Mouse (Mus musculus): ENCODE results near the gene Lrp1.

Lrp1 gene

GRCm38 (mm10) chr10:127544375-127544774 lies 76.6 kb downstream of the Lrp1 start:
- no peak for DNase-seq

GRCm38 (mm10) chr10:127543916-127544315 lies 77.0 kb downstream of the Lrp1 start:
- no peak for DNase-seq

- no peak for DNase-seq
Measured at GRCm38 (mm10) chr10:127542720-127543119, 78.2 kb downstream of the Lrp1 start.

- DNase-seq: no peak
Measured at GRCm38 (mm10) chr10:127542084-127542483, 78.9 kb downstream of the Lrp1 start.

- DNase-seq: no peak
Measured at GRCm38 (mm10) chr10:127541510-127541909, 79.4 kb downstream of the Lrp1 start.

GRCm38 (mm10) chr10:127537854-127538583 lies 82.9 kb downstream of the Lrp1 start:
- DNase-seq: peak; percentile 71

- peak; percentile 49 for DNase-seq
Measured at GRCm38 (mm10) chr10:127536586-127537314, 84.2 kb downstream of the Lrp1 start.

- DNase-seq: no peak
Measured at GRCm38 (mm10) chr10:127534929-127535384, 86.0 kb downstream of the Lrp1 start.

GRCm38 (mm10) chr10:127534036-127534928 lies 86.7 kb downstream of the Lrp1 start, which contains the start of gene Nxph4:
Gene Nxph4, minus strand, starts transcription at chr10:127534559.
- no peak for DNase-seq

GRCm38 (mm10) chr10:127531548-127531947 lies 89.4 kb downstream of the Lrp1 start:
- no peak for DNase-seq

- no peak for DNase-seq
Measured at GRCm38 (mm10) chr10:127530945-127531344, 90.0 kb downstream of the Lrp1 start.

- no peak for DNase-seq
Measured at GRCm38 (mm10) chr10:127527481-127527880, 93.5 kb downstream of the Lrp1 start.

- DNase-seq: no peak
Measured at GRCm38 (mm10) chr10:127526681-127527080, 94.3 kb downstream of the Lrp1 start.

- DNase-seq: peak; percentile 70
Measured at GRCm38 (mm10) chr10:127526048-127526447, 94.9 kb downstream of the Lrp1 start.

- no peak for DNase-seq
Measured at GRCm38 (mm10) chr10:127524646-127525255, 96.2 kb downstream of the Lrp1 start.

GRCm38 (mm10) chr10:127522088-127522581 lies 98.8 kb downstream of the Lrp1 start, which contains the start of gene Shmt2:
Gene Shmt2, minus strand, starts transcription at chr10:127522444.
- DNase-seq: peak; percentile 86

- DNase-seq: no peak
Measured at GRCm38 (mm10) chr10:127521611-127522080, 99.3 kb downstream of the Lrp1 start.

- DNase-seq: no peak
Measured at GRCm38 (mm10) chr10:127520714-127521357, 100.1 kb downstream of the Lrp1 start.

GRCm38 (mm10) chr10:127519903-127520713 lies 100.8 kb downstream of the Lrp1 start:
- DNase-seq: no peak

- DNase-seq: no peak
Measured at GRCm38 (mm10) chr10:127519041-127519701, 101.8 kb downstream of the Lrp1 start.

Data from thymus, postnatal 25 days (tissue).